ENCODE assay signal across 8 mouse cellular contexts in genomic region chr9:58225915-58226913, GRCm38 (mm10). TPM values are rescaled to one million over a fixed set of nuclear protein-coding genes. Genes with fewer than 3 reads are reported as not detected.
DNase-seq lines count a peak whose midpoint lies in the region; ATAC-seq lines count a peak whose summit lies in the region.

No protein-coding gene starts in this region.

- H3K4me3 ChIP-seq in forebrain, embryonic 15.5 days: no peak overlapping the region

- ATAC-seq in monocyte, adult 5-6 weeks (replicated peaks; ENCODE audit: insufficient number of reproducible peaks, low FRiP score, low TSS enrichment, poor library complexity, severe bottlenecking): peak; percentile 51; the same call in 1 of the 2 replicates
- ATAC-seq in forebrain, embryonic 15.5 days (replicated peaks): no peak

- H3K9ac ChIP-seq in forebrain, embryonic 15.5 days (replicated peaks): no peak overlapping the region

- H3K27me3 ChIP-seq in forebrain, embryonic 15.5 days: no peaks in the 10 kb centered on the region

- H3K4me2 ChIP-seq in forebrain, embryonic 15.5 days (replicated peaks): no peak overlapping the region

- DNase-seq in layer of hippocampus, adult 11-12 months (ENCODE audit: low spot score): peak; percentile 43
- no peak for DNase-seq in layer of hippocampus, adult 9-11 months
- peak; percentile 58 to 64 for DNase-seq in CD8-positive naive resting alpha-beta T cell, adult 2 months (ENCODE audit: low read depth in 2 of 2, low spot score in 2 of 2)
- DNase-seq in R1 (ENCODE audit: low read depth, low spot score): peak; percentile 82
- peak; percentile 56 for DNase-seq in embryo, embryonic 10 days (ENCODE audit: low spot score)
- peak; percentile 30 to 44 for DNase-seq in layer of hippocampus, postnatal 14 days (ENCODE audit: low spot score in 2 of 2)

- H3K27ac ChIP-seq in forebrain, embryonic 15.5 days (replicated peaks): no peak overlapping the region

- H3K4me1 ChIP-seq in forebrain, embryonic 15.5 days: no peaks in the 10 kb centered on the region

- 70% methylated on average over 9 of the region's 9 CpGs for WGBS in forebrain, embryonic 15.5 days

- peaks cover 15% of the 10 kb centered on the region for H3K36me3 ChIP-seq in forebrain, embryonic 15.5 days

- H3K9me3 ChIP-seq in forebrain, embryonic 15.5 days: no peaks in the 10 kb centered on the region

RNA-seq across cellular contexts. Expression of gene Islr2, which starts 22.1 kb away (rescaled TPM):
- 100 to 1,000 TPM; 193 to 208 TPM for total RNA-seq in layer of hippocampus, postnatal 14 days (2021)
- total RNA-seq in monocyte, adult 5-6 weeks (2017): 0.10 to 0.11 TPM in 2 of 3 replicates, not detected in the other
- polyA plus RNA-seq in forebrain, embryonic 15.5 days (2015; fragmentation: Nextera tagmentation; extraction: Ambion mirVana): 83.3 and 83.4 TPM in 2 replicates

RNA-seq across cellular contexts. Expression of gene Islr, which starts 22.1 kb away (rescaled TPM):
- 10 to 100 TPM; 10.8 to 15.5 TPM for total RNA-seq in layer of hippocampus, postnatal 14 days (2021)
- total RNA-seq in monocyte, adult 5-6 weeks (2017): not detected in 3 replicates
- polyA plus RNA-seq in forebrain, embryonic 15.5 days (2015; fragmentation: Nextera tagmentation; extraction: Ambion mirVana): 15.1 and 16.9 TPM in 2 replicates

RNA-seq across cellular contexts. Expression of gene Pml, which starts 23.4 kb away (rescaled TPM):
- total RNA-seq in layer of hippocampus, postnatal 14 days (2021): 1 to 10 TPM; 8.5 to 9.8 TPM
- 6.6 to 23.5 TPM (median 15.6 TPM) in 3 replicates for total RNA-seq in monocyte, adult 5-6 weeks (2017)
- 7.5 and 8.8 TPM in 2 replicates for polyA plus RNA-seq in forebrain, embryonic 15.5 days (2015; fragmentation: Nextera tagmentation; extraction: Ambion mirVana)

RNA-seq across cellular contexts. Expression of gene Stoml1, which starts 26.8 kb away (rescaled TPM):
- total RNA-seq in layer of hippocampus, postnatal 14 days (2021): 10 to 100 TPM; 78.5 to 79.8 TPM
- total RNA-seq in monocyte, adult 5-6 weeks (2017): 11.3 to 14.2 TPM (median 13.0 TPM) in 3 replicates
- 107 and 109 TPM in 2 replicates for polyA plus RNA-seq in forebrain, embryonic 15.5 days (2015; fragmentation: Nextera tagmentation; extraction: Ambion mirVana)

Comparison
In these comparisons a context has a peak if more than half of its experiments do, and no peak if none do; other contexts are left out.
1. RNA of gene Islr2, which starts 22.1 kb away (total RNA-seq): 193 to 208 TPM in layer of hippocampus, postnatal 14 days; 0.10 to 0.11 TPM in monocyte, adult 5-6 weeks; every median in the first group is over 100 times any median in the second.
2. RNA of gene Islr, which starts 22.1 kb away (total RNA-seq): 10.8 to 15.5 TPM in layer of hippocampus, postnatal 14 days; not detected in monocyte, adult 5-6 weeks; every median in the first group is over 10 times any median in the second.